Mouse (Mus musculus) testis, adult 2 months (tissue): ENCODE results near the gene Vmn2r13.
"Not testable (repeated sequence)": the region's sequence is repeated elsewhere in the genome, so short reads cannot be mapped to it uniquely, and the experiment has no call there.

ENCODE experiments used
- CTCF ChIP-seq: fragments of 200-500 bp; IDR thresholded peaks from 2 replicates; pipeline ENCODE4 v1.5.1; 2012; ENCODE audit warnings: low read depth, mild to moderate bottlenecking, inconsistent platforms, low read length, moderate library complexity; ENCODE audit not compliant: control insufficient read depth, insufficient read depth, insufficient replicate concordance
- POLR2A ChIP-seq: fragments of 200-500 bp; IDR thresholded peaks from 2 replicates; pipeline ENCODE4 v1.6.1; 2012; ENCODE audit warnings: low read depth, mild to moderate bottlenecking, inconsistent platforms, low read length, moderate library complexity; ENCODE audit not compliant: control insufficient read depth

GRCm38 (mm10) chr5:109159576-109159975 is 32.4 kb downstream of the Vmn2r13 start:
- TF ChIP-seq CTCF, POLR2A: not testable (repeated sequence)
